20 mouse cellular contexts compared by ENCODE assay signal in genomic region chr9:43783959-43784358, GRCm38 (mm10). TPM values are rescaled to one million over a fixed set of nuclear protein-coding genes. Genes with fewer than 3 reads are reported as not detected.
DNase-seq lines count a peak whose midpoint lies in the region; ATAC-seq and TF ChIP-seq lines count a peak whose summit lies in the region.
"Had no signal": no experiment of that assay in that cellular context is flagged by ENCODE, and none has a peak within 500 bp of the region (broad histone marks: within the 10 kb centered on the region; RNA-seq: fewer than 3 reads in every experiment).

No protein-coding gene starts in this region.

- DNase-seq in lung, postnatal 0 days (ENCODE audit: low spot score): peak; percentile 21
- no peak for DNase-seq in lung, postnatal 4 days
- DNase-seq in MEL (ENCODE audit: low read depth, low spot score): no peak
- no peak for DNase-seq in gastrocnemius, adult 18-20 months (ENCODE audit: low spot score)
- DNase-seq in adrenal gland, postnatal 36 days: no peak
- DNase-seq in testis, postnatal 10 days (ENCODE audit: low spot score): no peak
- DNase-seq: adrenal gland, postnatal 14 days; B cell, adult 2 months; cerebellum, adult 2 months; kidney, adult 9 months; kidney, postnatal 36 days; lung, adult 2 months; thymus, postnatal 4 days had no signal

- H3K9ac ChIP-seq in lung, postnatal 0 days (replicated peaks; ENCODE audit: low read depth): no peak overlapping the region
- H3K9ac ChIP-seq in MEL (ENCODE audit: control insufficient read depth, low read depth, low read length, poor library complexity, severe bottlenecking): no peak overlapping the region
- no peak overlapping the region for H3K9ac ChIP-seq in embryonic facial prominence, embryonic 15.5 days
- H3K9ac ChIP-seq: forebrain, embryonic 13.5 days; hindbrain, embryonic 15.5 days; midbrain, embryonic 12.5 days had no signal

- H3K27ac ChIP-seq in lung, postnatal 0 days (ENCODE audit: low read length): no peak overlapping the region
- no peak overlapping the region for H3K27ac ChIP-seq in MEL (ENCODE audit: control insufficient read depth, low read depth, low read length)
- peak overlapping the region; percentile 76; the same call in 1 of the 2 replicates for H3K27ac ChIP-seq in embryonic facial prominence, embryonic 15.5 days (replicated peaks)
- H3K27ac ChIP-seq: forebrain, embryonic 13.5 days; hindbrain, embryonic 15.5 days; macrophage; midbrain, embryonic 12.5 days had no signal

- TF ChIP-seq RAD21 in MEL (IDR thresholded peaks at IDR 0.05; ENCODE audit: low read depth, low read length): no peak

- H3K79me2 ChIP-seq in MEL (ENCODE audit: control insufficient read depth, insufficient read depth, low read length, poor library complexity): no peaks in the 10 kb centered on the region

- peaks cover 7% of the 10 kb centered on the region for H3K4me1 ChIP-seq in lung, postnatal 0 days (ENCODE audit: insufficient read depth, low read depth, low read length)
- no peaks in the 10 kb centered on the region for H3K4me1 ChIP-seq in MEL (ENCODE audit: control insufficient read depth in 1 of 2, insufficient read depth in 2 of 2, low read length in 2 of 2)
- peaks cover 79% of the 10 kb centered on the region for H3K4me1 ChIP-seq in embryonic facial prominence, embryonic 15.5 days

- no peak for TF ChIP-seq EP300 in lung, postnatal 0 days (IDR thresholded peaks at IDR 0.05)
- no peak for TF ChIP-seq EP300 in MEL (IDR thresholded peaks at IDR 0.05; ENCODE audit: low read depth in 1 of 2, low read length in 2 of 2)

- no peak for TF ChIP-seq CTCF in lung, postnatal 0 days (IDR thresholded peaks at IDR 0.05)
- no peak for TF ChIP-seq CTCF in MEL (IDR thresholded peaks at IDR 0.05 in 2 of 3, conservative IDR thresholded peaks at IDR 0.05 in 1 of 3; ENCODE audit: control insufficient read depth in 1 of 3, insufficient read depth in 1 of 3, low read depth in 2 of 3, low read length in 3 of 3, poor library complexity in 1 of 3, severe bottlenecking in 1 of 3)

- no peak overlapping the region for H3K4me3 ChIP-seq in lung, postnatal 0 days (ENCODE audit: low read depth, low read length)
- no peak overlapping the region for H3K4me3 ChIP-seq in MEL (ENCODE audit: control insufficient read depth in 1 of 2, insufficient read depth in 1 of 2, low read depth in 2 of 2, low read length in 2 of 2)
- H3K4me3 ChIP-seq in embryonic facial prominence, embryonic 15.5 days (replicated peaks): no peak overlapping the region
- H3K4me3 ChIP-seq: forebrain, embryonic 13.5 days; hindbrain, embryonic 15.5 days; midbrain, embryonic 12.5 days; myocyte had no signal

- WGBS in lung, postnatal 0 days: 32% methylated on average over 3 of the region's 3 CpGs
- WGBS in embryonic facial prominence, embryonic 15.5 days: 21% methylated on average over 3 of the region's 3 CpGs

- ATAC-seq in lung, postnatal 0 days: no peak
- ATAC-seq in embryonic facial prominence, embryonic 15.5 days (ENCODE audit: insufficient number of reproducible peaks, low FRiP score, low TSS enrichment, low read depth): no peak
- ATAC-seq: forebrain, embryonic 13.5 days had no signal

- H3K4me2 ChIP-seq in lung, postnatal 0 days (replicated peaks; ENCODE audit: low read depth, low read length): no peak overlapping the region
- no peak overlapping the region for H3K4me2 ChIP-seq in embryonic facial prominence, embryonic 15.5 days (replicated peaks)
- H3K4me2 ChIP-seq: forebrain, embryonic 13.5 days; heart, embryonic 11.5 days; hindbrain, embryonic 15.5 days; midbrain, embryonic 12.5 days had no signal

- H3K9me3 ChIP-seq in lung, postnatal 0 days (ENCODE audit: low read length): no peaks in the 10 kb centered on the region
- H3K9me3 ChIP-seq in MEL (replicated peaks; ENCODE audit: insufficient read depth, low read length): no peaks in the 10 kb centered on the region
- no peaks in the 10 kb centered on the region for H3K9me3 ChIP-seq in embryonic facial prominence, embryonic 15.5 days (replicated peaks)
- H3K9me3 ChIP-seq: forebrain, embryonic 13.5 days; hindbrain, embryonic 15.5 days; midbrain, embryonic 12.5 days had no signal

- TF ChIP-seq POLR2A in MEL (IDR thresholded peaks at IDR 0.05; ENCODE audit: control insufficient read depth in 1 of 2, insufficient read depth in 1 of 2, low read depth in 1 of 2, low read length in 2 of 2, poor library complexity in 1 of 2): no peak

- no peaks in the 10 kb centered on the region for H3K36me3 ChIP-seq in lung, postnatal 0 days (ENCODE audit: insufficient read depth, low read length)
- H3K36me3 ChIP-seq in MEL (ENCODE audit: control insufficient read depth in 1 of 2, insufficient read depth in 2 of 2, low read length in 2 of 2): no peaks in the 10 kb centered on the region
- no peaks in the 10 kb centered on the region for H3K36me3 ChIP-seq in embryonic facial prominence, embryonic 15.5 days
- H3K36me3 ChIP-seq: hindbrain, embryonic 15.5 days; midbrain, embryonic 12.5 days had no signal

- no peaks in the 10 kb centered on the region for H3K27me3 ChIP-seq in lung, postnatal 0 days (replicated peaks; ENCODE audit: insufficient read depth, low read length)
- no peaks in the 10 kb centered on the region for H3K27me3 ChIP-seq in MEL (ENCODE audit: control insufficient read depth in 1 of 2, insufficient read depth in 2 of 2, low read length in 2 of 2)
- H3K27me3 ChIP-seq in embryonic facial prominence, embryonic 15.5 days: no peaks in the 10 kb centered on the region
- H3K27me3 ChIP-seq: forebrain, embryonic 13.5 days; hindbrain, embryonic 15.5 days; midbrain, embryonic 12.5 days had no signal

TF ChIP-seq in MEL, 35 proteins besides CTCF, POLR2A, EP300 and RAD21:
- TF ChIP-seq MAFK (IDR thresholded peaks at IDR 0.05; ENCODE audit: borderline replicate concordance, low read depth, low read length): peak; percentile 14; the same call in 1 of the 2 replicates
- TF ChIP-seq ELF1 (IDR thresholded peaks at IDR 0.05; ENCODE audit: low read depth, low read length): no peak

RNA-seq across cellular contexts. Expression of gene Nectin1, which starts 40.2 kb away (rescaled TPM):
- polyA plus RNA-seq in lung, postnatal 0 days (2015; fragmentation: Nextera tagmentation; extraction: Ambion mirVana): 8.2 and 10.2 TPM in 2 replicates
- total RNA-seq in MEL (2012; rRNA removed): 3.8 and 3.9 TPM in 2 replicates
- 1 to 10 TPM in 1 of 2 experiments, not detected in 1; 6.2 TPM for polyA plus RNA-seq in MEL (2012; ENCODE audit: insufficient read depth in 1 of 2, insufficient read length in 2 of 2, low read depth in 1 of 2, low replicate concordance in 2 of 2, missing spikeins in 1 of 2)
- polyA plus RNA-seq in embryonic facial prominence, embryonic 15.5 days (2015; fragmentation: Nextera tagmentation; extraction: Ambion mirVana): 13.4 and 15.1 TPM in 2 replicates
- 1 to 10 TPM; 1.9 to 3.4 TPM for total RNA-seq in gastrocnemius, adult 18-20 months (2021)
- total RNA-seq in adrenal gland, postnatal 36 days (2021): 10 to 100 TPM; 25.1 to 37.1 TPM
